Mouse (Mus musculus) liver, embryonic 11.5 days (tissue): ENCODE results near the gene Adprh. TPM values are rescaled to one million over a fixed set of nuclear protein-coding genes. Genes with fewer than 3 reads are reported as not detected.

Source experiments
- ATAC-seq: fragments of 200-750 bp; cut with Nextera tagmentation; replicated peaks from 2 replicates; pipeline ENCODE4 v1.8.0; 2017; ENCODE audit warnings: moderate number of reproducible peaks, mild to moderate bottlenecking, moderate TSS enrichment, moderate library complexity; ENCODE audit not compliant: low FRiP score
- DNase-seq: peaks from one replicate; pipeline ENCODE4 v3.0.0-alpha.2; 2017; ENCODE audit warnings: low spot score
- H3K27ac ChIP-seq: fragments of 300-500 bp; sonication (generic); 2 replicates; pipeline ENCODE4 v1.5.1; 2014; ENCODE audit warnings: mild to moderate bottlenecking, low read depth, low read length, control low read depth
- H3K27me3 ChIP-seq: fragments of 300-500 bp; sonication (generic); replicated peaks from 2 replicates; pipeline ENCODE4 v1.6.1; 2014; ENCODE audit warnings: low read length, mixed read lengths; ENCODE audit not compliant: control insufficient read depth, insufficient read depth
- H3K36me3 ChIP-seq: fragments of 300-500 bp; sonication (generic); 2 replicates; pipeline ENCODE4 v1.6.1; 2014; ENCODE audit warnings: mild to moderate bottlenecking, low read length, moderate library complexity, mixed read lengths; ENCODE audit not compliant: control insufficient read depth, insufficient read depth
- H3K4me1 ChIP-seq: fragments of 300-500 bp; sonication (generic); replicated peaks from 2 replicates; pipeline ENCODE4 v1.6.1; 2014; ENCODE audit warnings: low read length, mixed read lengths; ENCODE audit not compliant: control insufficient read depth, insufficient read depth
- H3K4me2 ChIP-seq: fragments of 300-500 bp; sonication (generic); 2 replicates; pipeline ENCODE4 v1.6.1; 2014; ENCODE audit warnings: mild to moderate bottlenecking, control low read depth, moderate library complexity
- H3K4me3 ChIP-seq: fragments of 300-500 bp; sonication (generic); 2 replicates; pipeline ENCODE4 v1.5.1; 2014; ENCODE audit warnings: low read depth, low read length, control low read depth
- H3K9ac ChIP-seq: fragments of 300-500 bp; sonication (generic); 2 replicates; pipeline ENCODE4 v1.6.1; 2014; ENCODE audit warnings: low read depth, low read length, control low read depth
- H3K9me3 ChIP-seq: fragments of 300-500 bp; sonication (generic); 2 replicates; pipeline ENCODE4 v1.6.1; 2016; ENCODE audit warnings: low read length, inconsistent platforms, mixed read lengths; ENCODE audit not compliant: control insufficient read depth
- WGBS: fragments of 180-500 bp; shearing (Covaris S2); extraction: QIAGEN DNeasy Blood & Tissue Kit; methylation state at CpG from one replicate; pipeline ENCODE4 v1.1.7; 2014; 5-methylcytosine and 5-hydroxymethylcytosine counted together
- polyA plus RNA-seq: library from polyadenylated mRNA; unstranded; fragments of >200 nt; fragmentation: Nextera tagmentation; extraction: Ambion mirVana; gene quantifications from 2 replicates; pipeline ENCODE4 v1.2.1, GENCODE M21; 2014

Gene Adprh
- polyA plus RNA-seq, 1 experiment from 2014 or later = 92.1 TPM

DNA sequence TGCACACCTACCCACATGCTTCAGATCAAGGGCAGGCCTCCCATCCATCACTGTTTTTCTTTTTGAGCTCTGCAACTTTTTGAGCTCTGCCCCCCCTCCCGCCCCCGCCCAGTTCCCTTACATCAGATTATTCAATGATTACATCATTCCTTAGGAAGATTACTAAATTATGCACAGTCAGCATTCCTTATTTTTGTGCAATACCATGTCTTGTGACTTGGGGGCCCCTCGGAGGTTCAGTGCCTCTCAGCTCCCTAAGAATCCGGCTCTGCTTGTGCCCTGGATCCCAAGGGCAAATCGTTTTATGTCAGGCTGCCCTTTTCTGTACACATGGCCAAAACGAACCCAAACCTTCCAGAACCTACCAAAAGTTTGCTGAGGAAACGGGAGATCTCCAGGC is 37.5 kb downstream of the Adprh start:
- no peaks in the 10 kb centered on the region for H3K4me1 ChIP-seq
- H3K4me3 ChIP-seq = no peak overlapping the region
- no peak overlapping the region for H3K4me2 ChIP-seq
- 79% methylated on average over 7 of the region's 7 CpGs for WGBS
- DNase-seq (no peak), ATAC-seq (no peak)
- H3K27me3 ChIP-seq = no peaks in the 10 kb centered on the region
- no peaks in the 10 kb centered on the region for H3K36me3 ChIP-seq
- no peak overlapping the region for H3K27ac ChIP-seq
- no peaks in the 10 kb centered on the region for H3K9me3 ChIP-seq
- no peak overlapping the region for H3K9ac ChIP-seq

- Histone ChIP-seq H3K4me2 (no peak overlapping the region), H3K27ac (no peak overlapping the region), H3K4me3 (no peak overlapping the region), H3K4me1 (peaks cover 15% of the 10 kb centered on the region), H3K27me3 (no peaks in the 10 kb centered on the region), H3K36me3 (no peaks in the 10 kb centered on the region), H3K9ac (no peak overlapping the region), H3K9me3 (no peaks in the 10 kb centered on the region)
- no peak for ATAC-seq
- DNase-seq = no peak
- 90% methylated on average over 8 of the region's 8 CpGs for WGBS
Measured at GRCm38 (mm10) chr16:38408416-38408815, 44.1 kb downstream of the Adprh start.

- no peak overlapping the region for H3K4me2 ChIP-seq
- no peak overlapping the region for H3K9ac ChIP-seq
- H3K4me3 ChIP-seq = no peak overlapping the region
- DNase-seq (no peak), ATAC-seq (no peak)
- H3K27me3 ChIP-seq = no peaks in the 10 kb centered on the region
- WGBS = 50% methylated on average over 5 of the region's 5 CpGs
- peaks cover 15% of the 10 kb centered on the region for H3K4me1 ChIP-seq
- H3K36me3 ChIP-seq = no peaks in the 10 kb centered on the region
- no peaks in the 10 kb centered on the region for H3K9me3 ChIP-seq
- H3K27ac ChIP-seq = no peak overlapping the region
Measured at GRCm38 (mm10) chr16:38407584-38407983, 44.9 kb downstream of the Adprh start.

DNA sequence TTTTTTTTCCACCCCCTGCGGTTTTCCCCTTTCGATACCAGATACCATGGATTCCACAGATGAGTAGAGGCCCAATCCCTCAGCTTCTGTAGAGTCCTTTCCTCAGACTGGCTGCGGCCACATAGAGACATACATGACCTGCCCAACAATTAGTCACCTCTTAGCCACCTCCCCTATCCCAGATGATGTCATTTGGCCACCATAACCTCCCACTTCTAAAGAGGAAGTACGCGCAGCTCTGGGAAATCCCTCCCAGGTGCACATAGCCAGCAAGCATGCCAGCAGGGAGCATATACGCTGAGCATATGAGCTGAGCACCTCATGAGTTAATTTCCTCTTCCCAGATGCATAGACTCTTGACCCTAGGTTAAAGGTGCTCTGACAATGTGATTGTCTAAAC is 45.8 kb downstream of the Adprh start:
- Histone ChIP-seq H3K36me3 (no peaks in the 10 kb centered on the region), H3K9me3 (no peaks in the 10 kb centered on the region), H3K9ac (no peak overlapping the region), H3K27me3 (no peaks in the 10 kb centered on the region), H3K4me3 (no peak overlapping the region), H3K4me1 (peaks cover 15% of the 10 kb centered on the region), H3K27ac (no peak overlapping the region), H3K4me2 (no peak overlapping the region)
- 81% methylated on average over 6 of the region's 6 CpGs for WGBS
- ATAC-seq (0 out of 2 replicates have a peak, but pooled peaks have one; percentile 34), DNase-seq (no peak)

DNA sequence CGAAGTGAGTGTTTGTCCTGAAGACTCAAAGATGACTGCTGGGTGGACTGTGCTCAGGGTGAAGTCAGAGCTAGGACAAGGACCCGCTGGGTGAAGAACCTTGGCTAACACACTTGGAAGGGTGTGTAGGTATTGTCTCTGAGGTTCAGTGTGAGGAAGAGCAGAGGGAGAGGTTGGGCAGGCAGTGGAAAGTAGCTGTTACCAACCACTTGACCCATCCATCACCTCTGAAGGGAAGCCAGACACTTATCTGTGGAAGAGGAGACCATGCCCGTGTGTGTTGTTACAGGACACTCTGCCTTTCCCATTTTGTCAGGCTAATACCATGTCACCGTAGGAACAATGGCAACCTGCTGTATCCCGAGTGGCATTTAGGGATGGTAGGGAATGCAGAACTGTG is 46.2 kb downstream of the Adprh start:
- no peaks in the 10 kb centered on the region for H3K9me3 ChIP-seq
- H3K27me3 ChIP-seq = no peaks in the 10 kb centered on the region
- peaks cover 15% of the 10 kb centered on the region for H3K4me1 ChIP-seq
- no peak overlapping the region for H3K9ac ChIP-seq
- 70% methylated on average over 5 of the region's 5 CpGs for WGBS
- H3K27ac ChIP-seq = no peak overlapping the region
- no peak for ATAC-seq
- H3K36me3 ChIP-seq = no peaks in the 10 kb centered on the region
- H3K4me3 ChIP-seq = no peak overlapping the region
- no peak overlapping the region for H3K4me2 ChIP-seq
- DNase-seq = no peak

GRCm38 (mm10) chr16:38403639-38404038 is 48.9 kb downstream of the Adprh start:
- no peak for ATAC-seq
- Histone ChIP-seq H3K9ac (no peak overlapping the region), H3K36me3 (no peaks in the 10 kb centered on the region), H3K9me3 (no peaks in the 10 kb centered on the region), H3K27me3 (no peaks in the 10 kb centered on the region), H3K4me3 (no peak overlapping the region), H3K27ac (no peak overlapping the region), H3K4me2 (no peak overlapping the region), H3K4me1 (peaks cover 25% of the 10 kb centered on the region)
- WGBS = 54% methylated on average over 7 of the region's 7 CpGs
- DNase-seq = no peak

- Histone ChIP-seq H3K9me3 (no peaks in the 10 kb centered on the region), H3K36me3 (no peaks in the 10 kb centered on the region), H3K9ac (no peak overlapping the region), H3K4me2 (no peak overlapping the region), H3K4me1 (peaks cover 11% of the 10 kb centered on the region), H3K27me3 (no peaks in the 10 kb centered on the region), H3K4me3 (no peak overlapping the region), H3K27ac (no peak overlapping the region)
- DNase-seq (no peak), ATAC-seq (no peak)
- WGBS = 78% methylated on average over 6 of the region's 6 CpGs
Measured at GRCm38 (mm10) chr16:38401468-38401867, 51.0 kb downstream of the Adprh start.

DNA sequence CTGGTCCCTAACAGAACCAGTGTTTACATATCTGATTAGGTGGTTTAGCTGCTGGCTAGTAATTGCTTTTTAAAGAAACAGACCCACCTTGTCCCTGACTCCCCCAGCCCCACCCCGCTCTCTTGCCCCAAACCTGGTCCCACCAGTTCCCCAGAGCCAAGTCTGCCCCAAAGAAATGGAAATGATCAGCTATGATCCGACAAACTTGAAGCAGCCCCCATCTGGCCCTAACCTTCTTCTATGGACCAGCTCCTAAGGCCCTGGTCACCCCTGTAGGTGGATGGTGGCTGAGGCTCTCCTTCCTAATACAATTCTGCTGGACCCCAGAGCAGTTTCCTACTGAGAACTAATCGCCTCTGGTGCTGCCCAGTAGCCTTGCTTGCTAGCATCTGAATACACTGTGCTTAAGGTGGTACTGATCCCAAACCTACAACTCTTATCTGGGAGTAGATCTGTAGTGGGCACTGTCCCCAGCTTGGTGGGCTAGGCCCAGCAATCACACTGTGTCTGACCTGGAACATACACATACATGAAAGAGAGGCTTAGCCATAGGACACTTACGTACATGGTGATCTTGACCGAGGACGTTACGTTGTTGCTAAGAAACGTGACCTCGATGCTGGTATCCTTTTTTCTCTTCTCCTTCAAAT is 52.1 kb downstream of the Adprh start:
- H3K27ac ChIP-seq = peak overlapping the region; percentile 47; the same call in 1 of the 2 replicates

DNA sequence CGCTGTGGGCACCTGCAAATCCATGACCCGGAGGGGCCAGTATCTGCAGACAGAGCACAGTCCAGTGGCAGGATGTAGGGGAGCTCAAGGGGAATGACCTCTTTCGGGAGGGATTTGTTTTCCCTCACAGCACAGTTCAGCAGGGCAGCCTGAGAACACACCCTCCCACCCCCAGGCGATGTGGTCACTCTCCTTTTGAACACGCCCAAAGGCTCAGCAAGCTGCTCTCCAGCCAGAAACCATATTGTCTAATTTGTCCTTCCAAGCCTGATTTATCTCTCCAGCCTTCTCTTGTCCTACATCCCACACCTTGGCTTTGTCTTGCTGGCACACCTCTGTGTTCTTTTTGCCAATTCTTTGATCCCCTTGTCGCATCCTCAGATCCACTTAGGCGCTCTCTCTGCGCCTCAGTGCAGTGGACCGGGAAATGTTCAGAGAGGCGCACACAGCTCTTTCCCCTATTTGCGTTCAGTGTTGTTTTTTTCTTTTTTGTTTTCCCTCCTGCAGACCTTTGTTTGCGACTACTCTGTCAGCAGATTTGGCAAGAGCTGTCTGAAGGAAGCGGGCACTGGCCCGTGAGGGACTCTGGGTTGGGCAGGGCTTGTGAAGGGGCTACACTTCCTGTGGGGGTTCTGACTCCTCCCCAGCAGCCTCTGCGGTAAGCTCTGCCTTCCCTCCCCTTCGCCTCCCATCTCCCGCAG is 52.8 kb downstream of the Adprh start:
- Histone ChIP-seq H3K27ac (peak overlapping the region; percentile 47), H3K36me3 (no peaks in the 10 kb centered on the region), H3K27me3 (no peaks in the 10 kb centered on the region), H3K4me2 (peak overlapping the region; percentile 57), H3K9ac (peak overlapping the region; percentile 39), H3K4me3 (peak overlapping the region; percentile 28), H3K9me3 (no peaks in the 10 kb centered on the region), H3K4me1 (peaks cover 10% of the 10 kb centered on the region)
- peak; percentile 76 for ATAC-seq
- DNase-seq = peak; percentile 68
- 13% methylated on average over 17 of the region's 17 CpGs for WGBS

More for the DNA sequence above, 52.1 kb downstream of the Adprh start:
- Histone ChIP-seq H3K36me3 (no peaks in the 10 kb centered on the region), H3K9ac (peak overlapping the region; percentile 39), H3K27me3 (no peaks in the 10 kb centered on the region), H3K4me3 (no peak overlapping the region), H3K4me2 (peak overlapping the region; percentile 57), H3K9me3 (no peaks in the 10 kb centered on the region), H3K4me1 (peaks cover 10% of the 10 kb centered on the region)
- ATAC-seq (0 out of 2 replicates have a peak, but pooled peaks have one; percentile 3), DNase-seq (no peak)
- WGBS = 72% methylated on average over 9 of the region's 9 CpGs
